Mouse (Mus musculus): Measurements from ENCODE around the gene Rab42. TPM values are rescaled to one million over a fixed set of nuclear protein-coding genes. Genes with fewer than 3 reads are reported as not detected.

Rab42 gene
- polyA plus RNA-seq, 1 experiment from 2014 or later, result 0.77 TPM

- H3K27ac ChIP-seq, result peak within 1 kb of the TSS; percentile 99
- WGBS, result 19% methylated on average over 37 of the region's 49 CpGs
- no peaks in the 10 kb centered on the region for H3K27me3 ChIP-seq (ENCODE audit: insufficient read depth, poor library complexity, severe bottlenecking)
- peak; percentile 84 for DNase-seq (ENCODE audit: low spot score)
- H3K36me3 ChIP-seq, result peaks cover 5% of the 10 kb centered on the region; the same call in 1 of the 2 replicates
- H3K4me3 ChIP-seq, result peak within 1 kb of the TSS; percentile 96
- no peaks in the 10 kb centered on the region for H3K9me3 ChIP-seq
- H3K4me1 ChIP-seq (replicated peaks), result peaks cover 26% of the 10 kb centered on the region
Observed at GRCm38 (mm10) chr4:132261514-132262357, 41.4 kb downstream of the Rab42 start, which contains the start of gene Gmeb1. TSS of gene Gmeb1 (minus strand) at chr4:132261602.

- WGBS, result 3% methylated on average over 58 of the region's 64 CpGs
- peaks cover 8% of the 10 kb centered on the region; the same call in 1 of the 2 replicates for H3K36me3 ChIP-seq
- H3K4me1 ChIP-seq (replicated peaks), result peaks cover 26% of the 10 kb centered on the region
- no peaks in the 10 kb centered on the region for H3K9me3 ChIP-seq
- no peaks in the 10 kb centered on the region for H3K27me3 ChIP-seq (ENCODE audit: insufficient read depth, poor library complexity, severe bottlenecking)
- peak; percentile 61 for DNase-seq (ENCODE audit: low spot score)
- H3K4me3 ChIP-seq, result peak overlapping the region; percentile 96
- peak overlapping the region; percentile 99 for H3K27ac ChIP-seq
Observed at GRCm38 (mm10) chr4:132260404-132261379, 42.5 kb downstream of the Rab42 start.

GRCm38 (mm10) chr4:132259248-132259647 lies 43.9 kb downstream of the Rab42 start:
- Histone ChIP-seq H3K9me3 (no peaks in the 10 kb centered on the region), H3K36me3 (peaks cover 8% of the 10 kb centered on the region; the same call in 1 of the 2 replicates), H3K4me1 (replicated peaks) (peaks cover 26% of the 10 kb centered on the region), H3K4me3 (peak overlapping the region; percentile 96; the same call in 1 of the 2 replicates), H3K27me3 (ENCODE audit: insufficient read depth, poor library complexity, severe bottlenecking) (no peaks in the 10 kb centered on the region), H3K27ac (no peak overlapping the region)
- no peak for DNase-seq (ENCODE audit: low spot score)
- WGBS, result 94% methylated on average over 4 of the region's 4 CpGs

DNA sequence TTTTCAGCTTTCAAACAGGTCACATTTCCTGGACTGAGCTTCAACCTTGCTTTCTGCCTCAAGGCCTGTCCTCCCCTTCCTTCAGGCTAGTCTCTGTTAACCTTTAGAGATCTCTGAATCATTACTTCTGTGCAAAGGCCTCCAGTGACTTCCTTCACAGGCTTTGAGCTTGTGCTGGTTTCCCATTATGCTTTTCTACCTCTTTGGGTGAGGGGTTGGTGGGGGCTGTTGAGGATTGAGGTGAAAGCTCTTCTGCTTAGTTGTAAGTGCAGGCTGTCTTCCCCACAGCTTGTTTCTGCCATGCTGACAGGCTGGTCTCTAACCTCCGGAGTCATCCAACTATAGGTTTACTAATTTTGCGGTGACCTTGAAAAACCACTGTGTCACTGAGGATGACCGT lies 46.8 kb downstream of the Rab42 start:
- Histone ChIP-seq H3K36me3 (peaks cover 23% of the 10 kb centered on the region), H3K27ac (no peak overlapping the region), H3K9me3 (no peaks in the 10 kb centered on the region), H3K27me3 (ENCODE audit: insufficient read depth, poor library complexity, severe bottlenecking) (no peaks in the 10 kb centered on the region), H3K4me1 (replicated peaks) (peaks cover 20% of the 10 kb centered on the region), H3K4me3 (no peak overlapping the region)
- WGBS, result 92% methylated on average over 3 of the region's 3 CpGs
- DNase-seq (ENCODE audit: low spot score), result no peak

- 81% methylated on average over 3 of the region's 3 CpGs for WGBS
- H3K4me3 ChIP-seq, result no peak overlapping the region
- no peak overlapping the region for H3K27ac ChIP-seq
- H3K4me1 ChIP-seq (replicated peaks), result peaks cover 12% of the 10 kb centered on the region
- no peaks in the 10 kb centered on the region for H3K9me3 ChIP-seq
- DNase-seq (ENCODE audit: low spot score), result no peak
- H3K27me3 ChIP-seq (ENCODE audit: insufficient read depth, poor library complexity, severe bottlenecking), result no peaks in the 10 kb centered on the region
- peaks cover 37% of the 10 kb centered on the region for H3K36me3 ChIP-seq
Observed at GRCm38 (mm10) chr4:132254986-132255385, 48.2 kb downstream of the Rab42 start.

GRCm38 (mm10) chr4:132253622-132254021 lies 49.6 kb downstream of the Rab42 start:
- Histone ChIP-seq H3K4me1 (replicated peaks) (no peaks in the 10 kb centered on the region), H3K36me3 (peaks cover 51% of the 10 kb centered on the region), H3K27me3 (ENCODE audit: insufficient read depth, poor library complexity, severe bottlenecking) (no peaks in the 10 kb centered on the region), H3K9me3 (no peaks in the 10 kb centered on the region), H3K4me3 (no peak overlapping the region), H3K27ac (no peak overlapping the region; the same call in 1 of the 2 replicates)
- WGBS, result 84% methylated on average over 2 of the region's 2 CpGs
- DNase-seq (ENCODE audit: low spot score), result no peak

GRCm38 (mm10) chr4:132253128-132253527 lies 50.1 kb downstream of the Rab42 start:
- no peak for DNase-seq (ENCODE audit: low spot score)
- Histone ChIP-seq H3K27me3 (ENCODE audit: insufficient read depth, poor library complexity, severe bottlenecking) (no peaks in the 10 kb centered on the region), H3K4me1 (replicated peaks) (no peaks in the 10 kb centered on the region)

More at GRCm38 (mm10) chr4:132253128-132253527, 50.1 kb downstream of the Rab42 start:
- 87% methylated on average over 8 of the region's 8 CpGs for WGBS
- H3K9me3 ChIP-seq, result no peaks in the 10 kb centered on the region
- no peak overlapping the region for H3K27ac ChIP-seq
- peaks cover 51% of the 10 kb centered on the region for H3K36me3 ChIP-seq
- H3K4me3 ChIP-seq, result no peak overlapping the region

Other genes with a start within 250 kb of the Rab42 start
- gene Gm10300, start 228.7 kb downstream of the Rab42 start, polyA plus RNA-seq (2016; fragmentation: Nextera tagmentation; extraction: Ambion mirVana), result 0.14 TPM in 1 of 2 replicates, not detected in the other
- 154 and 173 TPM in 2 replicates for gene Epb41, start 228.1 kb downstream of the Rab42 start, polyA plus RNA-seq (2016; fragmentation: Nextera tagmentation; extraction: Ambion mirVana)
- gene Oprd1, start 158.9 kb downstream of the Rab42 start, polyA plus RNA-seq (2016; fragmentation: Nextera tagmentation; extraction: Ambion mirVana), result 0.07 and 0.20 TPM in 2 replicates
- 136 and 142 TPM in 2 replicates for gene Ythdf2, start 91.1 kb downstream of the Rab42 start, polyA plus RNA-seq (2016; fragmentation: Nextera tagmentation; extraction: Ambion mirVana)
- 42.5 and 45.3 TPM in 2 replicates for gene Gmeb1, start 41.8 kb downstream of the Rab42 start, polyA plus RNA-seq (2016; fragmentation: Nextera tagmentation; extraction: Ambion mirVana)
- gene Taf12, start 29.0 kb downstream of the Rab42 start, polyA plus RNA-seq (2016; fragmentation: Nextera tagmentation; extraction: Ambion mirVana), result 60.9 and 62.1 TPM in 2 replicates
- gene Trnau1ap, start 26.2 kb upstream of the Rab42 start, polyA plus RNA-seq (2016; fragmentation: Nextera tagmentation; extraction: Ambion mirVana), result 90.6 and 91.5 TPM in 2 replicates
- 116 and 157 TPM in 2 replicates for gene Rcc1, start 50.2 kb upstream of the Rab42 start, polyA plus RNA-seq (2016; fragmentation: Nextera tagmentation; extraction: Ambion mirVana)
- 24.2 and 25.5 TPM in 2 replicates for gene Phactr4, start 119.1 kb upstream of the Rab42 start, polyA plus RNA-seq (2016; fragmentation: Nextera tagmentation; extraction: Ambion mirVana)
- gene Med18, start 160.5 kb upstream of the Rab42 start, polyA plus RNA-seq (2016; fragmentation: Nextera tagmentation; extraction: Ambion mirVana), result 29.0 and 33.3 TPM in 2 replicates
- 12.9 and 13.0 TPM in 2 replicates for gene Sesn2, start 207.1 kb upstream of the Rab42 start, polyA plus RNA-seq (2016; fragmentation: Nextera tagmentation; extraction: Ambion mirVana)
- 1,033 and 1,169 TPM in 2 replicates for gene Atpif1, start 230.3 kb upstream of the Rab42 start, polyA plus RNA-seq (2016; fragmentation: Nextera tagmentation; extraction: Ambion mirVana)
- gene Dnajc8, start 232.2 kb upstream of the Rab42 start, polyA plus RNA-seq (2016; fragmentation: Nextera tagmentation; extraction: Ambion mirVana), result 202 and 214 TPM in 2 replicates